Mouse (Mus musculus) MEL (cell line): Measurements from ENCODE around the gene Fam214a. TPM values are rescaled to one million over a fixed set of nuclear protein-coding genes. Genes with fewer than 3 reads are reported as not detected.
A peak's percentile ranks its signal among the peaks of the same experiment; 100 is the strongest.

Experiments
- DNase-seq: peaks from one replicate; pipeline ENCODE4 v3.0.0; 2011; ENCODE audit warnings: low read depth, low spot score
- H3K27ac ChIP-seq: 2 replicates; pipeline ENCODE4 v1.5.1; 2012; ENCODE audit warnings: low read depth, mild to moderate bottlenecking, control low read depth, low read length, moderate library complexity; ENCODE audit not compliant: control insufficient read depth
- H3K27me3 ChIP-seq, 2 experiments: fragments of 150-350 bp in 1 of 2; sonication (generic) in 1 of 2; 2 replicates each; pipeline ENCODE4 v1.6.1; 2012; ENCODE audit warnings: low read length in 2 of 2, mild to moderate bottlenecking in 2 of 2, improper control_type of control experiment in 1 of 2, moderate library complexity in 1 of 2; ENCODE audit not compliant: insufficient read depth in 2 of 2, control insufficient read depth in 1 of 2
- H3K36me3 ChIP-seq, 2 experiments: 2 replicates each; pipeline ENCODE4 v1.6.1; 2012 to 2014; ENCODE audit warnings: low read length in 2 of 2, improper control_type of control experiment in 1 of 2, inconsistent platforms in 1 of 2, mild to moderate bottlenecking in 1 of 2; ENCODE audit not compliant: insufficient read depth in 2 of 2, control insufficient read depth in 1 of 2
- H3K4me1 ChIP-seq, 2 experiments: fragments of 150-350 bp in 1 of 2; sonication (generic) in 1 of 2; 2 replicates each; pipeline ENCODE4 v1.6.1; 2012; ENCODE audit warnings: low read length in 2 of 2, improper control_type of control experiment in 1 of 2, mild to moderate bottlenecking in 1 of 2; ENCODE audit not compliant: insufficient read depth in 2 of 2, control insufficient read depth in 1 of 2
- H3K4me3 ChIP-seq, 2 experiments: fragments of 150-350 bp in 1 of 2; sonication (generic) in 1 of 2; 2 replicates each; pipeline ENCODE4 v1.5.1; 2012; ENCODE audit warnings: low read depth in 2 of 2, low read length in 2 of 2, mild to moderate bottlenecking in 2 of 2, moderate library complexity in 2 of 2, control low read depth in 1 of 2, improper control_type of control experiment in 1 of 2; ENCODE audit not compliant: control insufficient read depth in 1 of 2, insufficient read depth in 1 of 2
- H3K79me2 ChIP-seq: 2 replicates; pipeline ENCODE4 v1.6.1; 2012; ENCODE audit warnings: mild to moderate bottlenecking, low read length, moderate library complexity; ENCODE audit not compliant: control insufficient read depth, poor library complexity, insufficient read depth
- H3K9ac ChIP-seq: 2 replicates; pipeline ENCODE4 v1.6.1; 2012; ENCODE audit warnings: low read depth, mild to moderate bottlenecking, control low read depth, low read length, moderate library complexity; ENCODE audit not compliant: control insufficient read depth, poor library complexity, severe bottlenecking
- H3K9me3 ChIP-seq: fragments of 150-350 bp; sonication (generic); replicated peaks from 2 replicates; pipeline ENCODE4 v1.6.1; 2012; ENCODE audit warnings: mild to moderate bottlenecking, low read length, improper control_type of control experiment, moderate library complexity; ENCODE audit not compliant: insufficient read depth
- BHLHE40 ChIP-seq: IDR thresholded peaks from 2 replicates; pipeline ENCODE4 v1.6.1; 2012; ENCODE audit warnings: low read depth, mild to moderate bottlenecking, inconsistent platforms, low read length, improper control_type of control experiment, borderline replicate concordance
- CHD1 ChIP-seq: IDR thresholded peaks from 2 replicates; pipeline ENCODE4 v1.6.1; 2012; ENCODE audit warnings: low read depth, mild to moderate bottlenecking, inconsistent platforms, low read length, improper control_type of control experiment
- CTCF ChIP-seq, 3 experiments: IDR thresholded peaks in 2 of 3; conservative IDR thresholded peaks in 1 of 3; 2 replicates each; pipeline ENCODE4 v1.5.1; 2011 to 2012; ENCODE audit warnings: low read length in 3 of 3, low read depth in 2 of 3, mild to moderate bottlenecking in 2 of 3, improper control_type of control experiment in 1 of 3, inconsistent platforms in 1 of 3, mixed read lengths in 1 of 3, moderate library complexity in 1 of 3; ENCODE audit not compliant: control insufficient read depth in 1 of 3, insufficient read depth in 1 of 3, poor library complexity in 1 of 3, severe bottlenecking in 1 of 3
- EP300 ChIP-seq, 2 experiments: IDR thresholded peaks; 2 replicates each; pipeline ENCODE4 v1.6.1; 2011; ENCODE audit warnings: improper control_type of control experiment in 2 of 2, low read length in 2 of 2, low read depth in 1 of 2, mild to moderate bottlenecking in 1 of 2
- ETS1 ChIP-seq: IDR thresholded peaks from 2 replicates; pipeline ENCODE4 v1.6.1; 2012; ENCODE audit warnings: low read depth, mild to moderate bottlenecking, inconsistent platforms, low read length, improper control_type of control experiment, moderate library complexity
- GABPA ChIP-seq: IDR thresholded peaks from 2 replicates; pipeline ENCODE4 v1.6.1; 2012; ENCODE audit warnings: low read depth, mild to moderate bottlenecking, inconsistent platforms, low read length, improper control_type of control experiment, moderate library complexity
- HCFC1 ChIP-seq: IDR thresholded peaks from 2 replicates; pipeline ENCODE4 v1.6.1; 2012; ENCODE audit warnings: low read depth, mild to moderate bottlenecking, inconsistent platforms, low read length, improper control_type of control experiment, moderate library complexity
- JUND ChIP-seq: IDR thresholded peaks from 2 replicates; pipeline ENCODE4 v1.6.1; 2011; ENCODE audit warnings: low read depth, mild to moderate bottlenecking, improper control_type of control experiment, low read length
- KAT2A ChIP-seq: conservative IDR thresholded peaks from 2 replicates; pipeline ENCODE4 v1.6.1; 2012; ENCODE audit warnings: low read depth, low read length, improper control_type of control experiment, inconsistent platforms
- MAFK ChIP-seq: IDR thresholded peaks from 2 replicates; pipeline ENCODE4 v1.6.1; 2011; ENCODE audit warnings: low read depth, mild to moderate bottlenecking, low read length, improper control_type of control experiment, borderline replicate concordance
- MAZ ChIP-seq: IDR thresholded peaks from 2 replicates; pipeline ENCODE4 v1.6.1; 2012; ENCODE audit warnings: low read depth, mild to moderate bottlenecking, inconsistent platforms, low read length, improper control_type of control experiment
- MEF2A ChIP-seq: IDR thresholded peaks from 2 replicates; pipeline ENCODE4 v1.6.1; 2014; ENCODE audit warnings: low read depth, mild to moderate bottlenecking, inconsistent platforms, low read length, improper control_type of control experiment; ENCODE audit not compliant: poor library complexity, insufficient replicate concordance, severe bottlenecking; ENCODE audit errors: extremely low read depth
- MXI1 ChIP-seq: IDR thresholded peaks from 2 replicates; pipeline ENCODE4 v1.6.1; 2011; ENCODE audit warnings: mild to moderate bottlenecking, low read depth, low read length, improper control_type of control experiment
- MYB ChIP-seq: IDR thresholded peaks from 2 replicates; pipeline ENCODE4 v1.6.1; 2011; ENCODE audit warnings: mild to moderate bottlenecking, low read depth, low read length, improper control_type of control experiment
- POLR2A ChIP-seq, 2 experiments: IDR thresholded peaks; 2 replicates each; pipeline ENCODE4 v1.6.1; 2011 to 2012; ENCODE audit warnings: low read length in 2 of 2, mild to moderate bottlenecking in 2 of 2, control low read depth in 1 of 2, improper control_type of control experiment in 1 of 2, low read depth in 1 of 2, moderate library complexity in 1 of 2; ENCODE audit not compliant: control insufficient read depth in 1 of 2, insufficient read depth in 1 of 2, poor library complexity in 1 of 2
- POLR2AphosphoS2 ChIP-seq: IDR thresholded peaks from 2 replicates; pipeline ENCODE4 v1.6.1; 2011; ENCODE audit warnings: low read length, improper control_type of control experiment
- POLR2AphosphoS5 ChIP-seq: IDR thresholded peaks from 2 replicates; pipeline ENCODE4 v1.6.1; 2012; ENCODE audit warnings: low read depth, borderline replicate concordance, mild to moderate bottlenecking, inconsistent platforms, low read length, moderate library complexity, mixed read lengths
- RAD21 ChIP-seq: IDR thresholded peaks from 2 replicates; pipeline ENCODE4 v1.6.1; 2011; ENCODE audit warnings: mild to moderate bottlenecking, low read depth, low read length, improper control_type of control experiment
- RCOR1 ChIP-seq: IDR thresholded peaks from 2 replicates; pipeline ENCODE4 v1.6.1; 2012; ENCODE audit warnings: low read depth, mild to moderate bottlenecking, inconsistent platforms, low read length, improper control_type of control experiment
- SIN3A ChIP-seq: IDR thresholded peaks from 2 replicates; pipeline ENCODE4 v1.6.1; 2012; ENCODE audit warnings: low read length, improper control_type of control experiment, inconsistent platforms
- SMC3 ChIP-seq: IDR thresholded peaks from 2 replicates; pipeline ENCODE4 v1.6.1; 2011; ENCODE audit warnings: low read depth, low read length, improper control_type of control experiment
- TAL1 ChIP-seq: IDR thresholded peaks from 2 replicates; pipeline ENCODE4 v1.6.1; 2012; ENCODE audit warnings: mild to moderate bottlenecking, inconsistent platforms, low read length, moderate library complexity, mixed read lengths
- TBP ChIP-seq: IDR thresholded peaks from 2 replicates; pipeline ENCODE4 v1.8.0; 2011; ENCODE audit warnings: low read depth, low read length, improper control_type of control experiment
- USF1 ChIP-seq: IDR thresholded peaks from 2 replicates; pipeline ENCODE4 v1.6.1; 2014; ENCODE audit warnings: low read depth, mild to moderate bottlenecking, inconsistent platforms, low read length, improper control_type of control experiment, moderate library complexity
- ZC3H11A ChIP-seq: IDR thresholded peaks from 2 replicates; pipeline ENCODE4 v1.6.1; 2012; ENCODE audit warnings: low read depth, mild to moderate bottlenecking, inconsistent platforms, low read length, improper control_type of control experiment
- ZKSCAN1 ChIP-seq: IDR thresholded peaks from 2 replicates; pipeline ENCODE4 v1.6.1; 2012; ENCODE audit warnings: low read depth, mild to moderate bottlenecking, inconsistent platforms, low read length, improper control_type of control experiment, moderate library complexity
- ZNF384 ChIP-seq: IDR thresholded peaks from 2 replicates; pipeline ENCODE4 v1.6.1; 2012; ENCODE audit warnings: low read depth, mild to moderate bottlenecking, inconsistent platforms, low read length, improper control_type of control experiment
- polyA plus RNA-seq, 2 experiments: library from polyadenylated mRNA; stranded (reverse) in 1 of 2; unstranded in 1 of 2; fragments of >175 nt in 1 of 2; fragments of >200 nt in 1 of 2; gene quantifications; 2 replicates each; pipeline versions ENCODE4 v1.2.1 to v1.2.4; 2012; ENCODE audit warnings: low replicate concordance in 2 of 2, low read depth in 1 of 2; ENCODE audit not compliant: insufficient read length in 2 of 2, insufficient read depth in 1 of 2, missing spikeins in 1 of 2
- total RNA-seq: library from RNA; depleted of rRNA; stranded (reverse); fragments of 300-350 nt; gene quantifications from 2 replicates; pipeline ENCODE4 v1.2.3, GENCODE M21; 2012

The Fam214a gene
- total and polyA plus RNA-seq, 3 experiments: 2.3 to 3.9 TPM; not detected in 1

- TF ChIP-seq MAZ (no peak), JUND (no peak), POLR2A (IDR thresholded peaks at IDR 0.05; ENCODE audit: control insufficient read depth in 1 of 2, insufficient read depth in 1 of 2, low read depth in 1 of 2, low read length in 2 of 2, poor library complexity in 1 of 2) (no peak), EP300 (IDR thresholded peaks at IDR 0.05; ENCODE audit: low read depth in 1 of 2, low read length in 2 of 2) (no peak), ZC3H11A (peak; percentile 84), MAFK (no peak), KAT2A (no peak), SIN3A (peak; percentile 56; the same call in 1 of the 2 replicates), ETS1 (no peak), CTCF (IDR thresholded peaks at IDR 0.05 in 2 of 3, conservative IDR thresholded peaks at IDR 0.05 in 1 of 3; ENCODE audit: control insufficient read depth in 1 of 3, insufficient read depth in 1 of 3, low read depth in 2 of 3, low read length in 3 of 3, poor library complexity in 1 of 3, severe bottlenecking in 1 of 3) (peak; percentile 46 to 83 (median 67)), CHD1 (no peak), BHLHE40 (0 out of 2 replicates have a peak, but pooled peaks have one; percentile 15), SMC3 (peak; percentile 73), TAL1 (no peak), RAD21 (peak; percentile 88), POLR2AphosphoS5 (no peak), POLR2AphosphoS2 (no peak), ZNF384 (no peak), MYB (no peak), TBP (no peak), MXI1 (no peak), RCOR1 (no peak), ZKSCAN1 (no peak), GABPA (no peak), MEF2A (no peak), HCFC1 (no peak), USF1 (no peak)
- TF ChIP-seq, all 39 proteins: peak for 6
- Histone ChIP-seq H3K27ac (no peak overlapping the region), H3K4me1 (no peaks in the 10 kb centered on the region; a peak in 1 of 4 replicates), H3K36me3 (no peaks in the 10 kb centered on the region), H3K9ac (no peak overlapping the region), H3K9me3 (no peaks in the 10 kb centered on the region), H3K79me2 (no peaks in the 10 kb centered on the region), H3K27me3 (no peaks in the 10 kb centered on the region; a peak in 1 of 4 replicates), H3K4me3 (peak overlapping the region in 1 of 2 experiments; percentile 42; a peak in 1 of 4 replicates)
- peak; percentile 74 for DNase-seq
Measured at GRCm38 (mm10) chr9:74904866-74905508, 47.7 kb upstream of the Fam214a start.
